Mouse (Mus musculus): Measurements from ENCODE around the gene Ddx58.

- no peak for TF ChIP-seq POLR2A (IDR thresholded peaks at IDR 0.05; ENCODE audit: low read depth, low read length)
- TF ChIP-seq CTCF (IDR thresholded peaks at IDR 0.05; ENCODE audit: extremely low read depth, insufficient read length, insufficient replicate concordance, low read depth, low read length) = no peak
These were observed 39.2 kb upstream of the Ddx58 start for GRCm38 (mm10) chr4:40278880-40279275.

Measured in small intestine, adult 2 months (tissue).